Mouse (Mus musculus): Measurements from ENCODE around the gene F7. TPM values are rescaled to one million over a fixed set of nuclear protein-coding genes. Genes with fewer than 3 reads are reported as not detected.

The F7 gene
- polyA plus RNA-seq, 1 experiment from 2014 or later = not detected

GRCm38 (mm10) chr8:13010313-13010712, 15.5 kb upstream of the F7 start:
- H3K4me3 ChIP-seq (ENCODE audit: low read length) = no peak overlapping the region
- H3K9ac ChIP-seq (ENCODE audit: low read depth, low read length) = no peak overlapping the region
- peaks cover 77% of the 10 kb centered on the region for H3K36me3 ChIP-seq (ENCODE audit: control insufficient read depth, insufficient read depth, low read length)
- H3K27me3 ChIP-seq (replicated peaks; ENCODE audit: control insufficient read depth, insufficient read depth, low read length) = no peaks in the 10 kb centered on the region
- 64% methylated on average over 4 of the region's 4 CpGs for WGBS
- H3K27ac ChIP-seq (ENCODE audit: low read depth, low read length) = no peak overlapping the region
- no peaks in the 10 kb centered on the region for H3K9me3 ChIP-seq (ENCODE audit: control insufficient read depth, low read length)
- no peaks in the 10 kb centered on the region for H3K4me1 ChIP-seq (ENCODE audit: control insufficient read depth, insufficient read depth, low read depth, low read length)
- H3K4me2 ChIP-seq (ENCODE audit: low read length) = no peak overlapping the region
- ATAC-seq = no peak

- Histone ChIP-seq H3K27ac (ENCODE audit: low read depth, low read length) (no peak overlapping the region), H3K9me3 (ENCODE audit: control insufficient read depth, low read length) (no peaks in the 10 kb centered on the region), H3K4me3 (ENCODE audit: low read length) (no peak overlapping the region), H3K9ac (ENCODE audit: low read depth, low read length) (no peak overlapping the region), H3K4me1 (ENCODE audit: control insufficient read depth, insufficient read depth, low read depth, low read length) (no peaks in the 10 kb centered on the region), H3K36me3 (ENCODE audit: control insufficient read depth, insufficient read depth, low read length) (peaks cover 45% of the 10 kb centered on the region), H3K27me3 (replicated peaks; ENCODE audit: control insufficient read depth, insufficient read depth, low read length) (no peaks in the 10 kb centered on the region), H3K4me2 (ENCODE audit: low read length) (no peak overlapping the region)
- 70% methylated on average over 4 of the region's 4 CpGs for WGBS
- ATAC-seq = no peak
Observed at GRCm38 (mm10) chr8:13019560-13019959, 6.3 kb upstream of the F7 start.

GRCm38 (mm10) chr8:13021830-13022229, 4.0 kb upstream of the F7 start:
- Histone ChIP-seq H3K4me3 (ENCODE audit: low read length) (no peak overlapping the region), H3K4me1 (ENCODE audit: control insufficient read depth, insufficient read depth, low read depth, low read length) (no peaks in the 10 kb centered on the region), H3K27me3 (replicated peaks; ENCODE audit: control insufficient read depth, insufficient read depth, low read length) (no peaks in the 10 kb centered on the region), H3K27ac (ENCODE audit: low read depth, low read length) (no peak overlapping the region), H3K9me3 (ENCODE audit: control insufficient read depth, low read length) (no peaks in the 10 kb centered on the region), H3K4me2 (ENCODE audit: low read length) (no peak overlapping the region), H3K9ac (ENCODE audit: low read depth, low read length) (no peak overlapping the region), H3K36me3 (ENCODE audit: control insufficient read depth, insufficient read depth, low read length) (peaks cover 31% of the 10 kb centered on the region)
- ATAC-seq = no peak
- 92% methylated on average over 8 of the region's 8 CpGs for WGBS

- ATAC-seq = no peak
- WGBS = 87% methylated on average over 5 of the region's 5 CpGs
Observed at GRCm38 (mm10) chr8:13027615-13028014, 1.8 kb downstream of the F7 start.

GRCm38 (mm10) chr8:13028482-13028881, 2.6 kb downstream of the F7 start:
- Histone ChIP-seq H3K9me3 (ENCODE audit: control insufficient read depth, low read length) (no peaks in the 10 kb centered on the region), H3K27ac (ENCODE audit: low read depth, low read length) (no peak overlapping the region), H3K27me3 (replicated peaks; ENCODE audit: control insufficient read depth, insufficient read depth, low read length) (no peaks in the 10 kb centered on the region), H3K4me1 (ENCODE audit: control insufficient read depth, insufficient read depth, low read depth, low read length) (no peaks in the 10 kb centered on the region), H3K9ac (ENCODE audit: low read depth, low read length) (no peak overlapping the region), H3K36me3 (ENCODE audit: control insufficient read depth, insufficient read depth, low read length) (no peaks in the 10 kb centered on the region), H3K4me2 (ENCODE audit: low read length) (no peak overlapping the region), H3K4me3 (ENCODE audit: low read length) (no peak overlapping the region)
- ATAC-seq = no peak
- WGBS = 70% methylated on average over 5 of the region's 5 CpGs

More at GRCm38 (mm10) chr8:13027615-13028014, 1.8 kb downstream of the F7 start:
- H3K27me3 ChIP-seq (replicated peaks; ENCODE audit: control insufficient read depth, insufficient read depth, low read length) = no peaks in the 10 kb centered on the region
- no peak overlapping the region for H3K27ac ChIP-seq (ENCODE audit: low read depth, low read length)
- no peak overlapping the region for H3K4me3 ChIP-seq (ENCODE audit: low read length)
- H3K4me2 ChIP-seq (ENCODE audit: low read length) = no peak overlapping the region
- H3K4me1 ChIP-seq (ENCODE audit: control insufficient read depth, insufficient read depth, low read depth, low read length) = no peaks in the 10 kb centered on the region
- no peaks in the 10 kb centered on the region for H3K9me3 ChIP-seq (ENCODE audit: control insufficient read depth, low read length)
- no peaks in the 10 kb centered on the region for H3K36me3 ChIP-seq (ENCODE audit: control insufficient read depth, insufficient read depth, low read length)
- no peak overlapping the region for H3K9ac ChIP-seq (ENCODE audit: low read depth, low read length)

- Histone ChIP-seq H3K36me3 (ENCODE audit: control insufficient read depth, insufficient read depth, low read length) (no peaks in the 10 kb centered on the region), H3K4me1 (ENCODE audit: control insufficient read depth, insufficient read depth, low read depth, low read length) (no peaks in the 10 kb centered on the region), H3K27ac (ENCODE audit: low read depth, low read length) (no peak overlapping the region), H3K9ac (ENCODE audit: low read depth, low read length) (no peak overlapping the region), H3K4me2 (ENCODE audit: low read length) (no peak overlapping the region), H3K4me3 (ENCODE audit: low read length) (no peak overlapping the region), H3K27me3 (replicated peaks; ENCODE audit: control insufficient read depth, insufficient read depth, low read length) (no peaks in the 10 kb centered on the region), H3K9me3 (ENCODE audit: control insufficient read depth, low read length) (no peaks in the 10 kb centered on the region)
- no peak for ATAC-seq
- 85% methylated on average over 10 of the region's 10 CpGs for WGBS
Observed at GRCm38 (mm10) chr8:13036346-13036812, 10.5 kb downstream of the F7 start.

- no peaks in the 10 kb centered on the region for H3K9me3 ChIP-seq (ENCODE audit: control insufficient read depth, low read length)
- no peaks in the 10 kb centered on the region for H3K4me1 ChIP-seq (ENCODE audit: control insufficient read depth, insufficient read depth, low read depth, low read length)
- no peaks in the 10 kb centered on the region for H3K36me3 ChIP-seq (ENCODE audit: control insufficient read depth, insufficient read depth, low read length)
- H3K27me3 ChIP-seq (replicated peaks; ENCODE audit: control insufficient read depth, insufficient read depth, low read length) = no peaks in the 10 kb centered on the region
- WGBS = 76% methylated on average over 7 of the region's 7 CpGs
- ATAC-seq = no peak
- H3K4me2 ChIP-seq (ENCODE audit: low read length) = no peak within 1 kb of the TSS
- H3K27ac ChIP-seq (ENCODE audit: low read depth, low read length) = no peak within 1 kb of the TSS
- no peak within 1 kb of the TSS for H3K9ac ChIP-seq (ENCODE audit: low read depth, low read length)
- no peak within 1 kb of the TSS for H3K4me3 ChIP-seq (ENCODE audit: low read length)
Observed at GRCm38 (mm10) chr8:13037015-13037414, 11.2 kb downstream of the F7 start, which contains the start of gene F10. Gene F10 (plus strand): TSS chr8:13037308.

GRCm38 (mm10) chr8:13037569-13037968, 11.7 kb downstream of the F7 start:
- no peaks in the 10 kb centered on the region for H3K27me3 ChIP-seq (replicated peaks; ENCODE audit: control insufficient read depth, insufficient read depth, low read length)
- H3K4me3 ChIP-seq (ENCODE audit: low read length) = no peak overlapping the region
- no peaks in the 10 kb centered on the region for H3K36me3 ChIP-seq (ENCODE audit: control insufficient read depth, insufficient read depth, low read length)
- no peak for ATAC-seq
- no peak overlapping the region for H3K9ac ChIP-seq (ENCODE audit: low read depth, low read length)
- WGBS = 30% methylated on average over 5 of the region's 5 CpGs
- no peak overlapping the region for H3K4me2 ChIP-seq (ENCODE audit: low read length)
- no peak overlapping the region for H3K27ac ChIP-seq (ENCODE audit: low read depth, low read length)
- no peaks in the 10 kb centered on the region for H3K9me3 ChIP-seq (ENCODE audit: control insufficient read depth, low read length)
- no peaks in the 10 kb centered on the region for H3K4me1 ChIP-seq (ENCODE audit: control insufficient read depth, insufficient read depth, low read depth, low read length)

GRCm38 (mm10) chr8:13039054-13039453, 13.2 kb downstream of the F7 start:
- Histone ChIP-seq H3K4me3 (ENCODE audit: low read length) (no peak overlapping the region), H3K9ac (ENCODE audit: low read depth, low read length) (no peak overlapping the region), H3K36me3 (ENCODE audit: control insufficient read depth, insufficient read depth, low read length) (no peaks in the 10 kb centered on the region), H3K27ac (ENCODE audit: low read depth, low read length) (no peak overlapping the region), H3K4me2 (ENCODE audit: low read length) (no peak overlapping the region), H3K9me3 (ENCODE audit: control insufficient read depth, low read length) (no peaks in the 10 kb centered on the region), H3K27me3 (replicated peaks; ENCODE audit: control insufficient read depth, insufficient read depth, low read length) (no peaks in the 10 kb centered on the region), H3K4me1 (ENCODE audit: control insufficient read depth, insufficient read depth, low read depth, low read length) (no peaks in the 10 kb centered on the region)
- 78% methylated on average over 6 of the region's 6 CpGs for WGBS
- no peak for ATAC-seq

GRCm38 (mm10) chr8:13041459-13041858, 15.6 kb downstream of the F7 start:
- no peak for ATAC-seq
- WGBS = 89% methylated on average over 4 of the region's 4 CpGs
- H3K27me3 ChIP-seq (replicated peaks; ENCODE audit: control insufficient read depth, insufficient read depth, low read length) = no peaks in the 10 kb centered on the region

More at GRCm38 (mm10) chr8:13041459-13041858, 15.6 kb downstream of the F7 start:
- Histone ChIP-seq H3K9me3 (ENCODE audit: control insufficient read depth, low read length) (no peaks in the 10 kb centered on the region), H3K27ac (ENCODE audit: low read depth, low read length) (no peak overlapping the region), H3K4me3 (ENCODE audit: low read length) (no peak overlapping the region), H3K36me3 (ENCODE audit: control insufficient read depth, insufficient read depth, low read length) (no peaks in the 10 kb centered on the region), H3K4me1 (ENCODE audit: control insufficient read depth, insufficient read depth, low read depth, low read length) (no peaks in the 10 kb centered on the region), H3K4me2 (ENCODE audit: low read length) (no peak overlapping the region), H3K9ac (ENCODE audit: low read depth, low read length) (no peak overlapping the region)
